Mouse (Mus musculus) T-helper 17 cell (primary cell): ENCODE measurements around the gene Man1a.

Source experiments
- in situ Hi-C, 2 experiments: fragments of 300-600 bp; cut with MboI, MseI; formaldehyde crosslinking; loops; 1 replicate in 1 of 2; 2 replicates in 1 of 2; pipeline ENCODE4 v1.15.1; 2025; ENCODE audit warnings: high pct_unique_total_duplicates in 2 of 2

The Man1a gene

DNA sequence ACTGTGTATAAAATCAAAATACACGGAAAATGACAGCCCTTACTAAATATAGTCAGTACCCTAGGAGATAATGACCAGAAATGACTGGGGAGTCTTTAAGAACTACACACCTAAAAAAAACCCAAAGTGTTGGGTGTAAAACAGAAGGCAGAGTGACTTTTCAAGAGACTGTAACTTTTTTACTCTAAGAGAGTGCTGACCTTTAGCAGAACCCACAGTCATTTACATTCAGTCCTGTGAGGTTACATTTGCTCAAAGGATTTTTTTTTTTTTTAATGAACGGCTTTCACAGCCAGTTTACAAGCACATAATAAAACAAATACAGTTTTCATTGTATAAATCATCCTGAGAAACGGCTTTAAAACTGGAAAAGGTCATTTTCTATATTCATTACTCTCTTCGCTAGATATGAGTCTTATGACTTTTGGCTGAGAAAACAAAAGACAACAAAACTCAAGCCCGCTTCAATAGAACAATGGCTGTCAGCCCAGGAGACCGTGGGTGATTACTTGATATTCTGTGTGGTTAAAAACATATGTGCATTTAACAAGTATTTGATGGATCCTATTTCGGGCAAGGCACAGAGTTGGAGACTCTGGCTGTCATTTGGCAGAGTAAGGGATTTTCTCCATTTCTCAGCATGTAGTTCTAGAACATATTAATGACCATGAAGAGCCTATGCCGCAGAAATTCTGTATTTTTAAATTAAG lies 12.7 kb downstream of the Man1a start:
- in situ Hi-C loops: no loop called here

- in situ Hi-C loops: no loop called here
These were observed 13.6 kb downstream of the Man1a start for GRCm38 (mm10) chr10:54062835-54063234.

DNA sequence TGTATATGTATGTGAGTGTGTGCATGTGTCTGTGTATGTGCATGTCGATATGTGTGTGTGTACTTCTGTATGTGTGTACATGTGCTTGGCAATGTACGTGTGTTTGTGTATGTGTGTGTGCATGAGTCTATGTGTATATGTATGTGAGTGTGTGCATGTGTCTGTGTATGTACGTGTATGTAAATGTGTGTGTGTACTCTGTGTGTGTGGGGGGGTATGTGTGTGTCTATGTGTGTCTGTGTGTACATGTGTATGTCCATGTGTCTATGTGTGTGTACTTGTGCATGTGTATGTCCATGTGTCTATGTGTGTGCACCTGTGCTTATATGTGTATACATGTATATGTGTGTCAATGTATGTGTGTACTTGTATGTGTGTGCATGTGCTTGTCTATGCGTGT lies 15.2 kb downstream of the Man1a start:
- in situ Hi-C loops: no loop called here

- in situ Hi-C loops: no loop called here
These were observed 15.8 kb downstream of the Man1a start for GRCm38 (mm10) chr10:54060587-54060986.

DNA sequence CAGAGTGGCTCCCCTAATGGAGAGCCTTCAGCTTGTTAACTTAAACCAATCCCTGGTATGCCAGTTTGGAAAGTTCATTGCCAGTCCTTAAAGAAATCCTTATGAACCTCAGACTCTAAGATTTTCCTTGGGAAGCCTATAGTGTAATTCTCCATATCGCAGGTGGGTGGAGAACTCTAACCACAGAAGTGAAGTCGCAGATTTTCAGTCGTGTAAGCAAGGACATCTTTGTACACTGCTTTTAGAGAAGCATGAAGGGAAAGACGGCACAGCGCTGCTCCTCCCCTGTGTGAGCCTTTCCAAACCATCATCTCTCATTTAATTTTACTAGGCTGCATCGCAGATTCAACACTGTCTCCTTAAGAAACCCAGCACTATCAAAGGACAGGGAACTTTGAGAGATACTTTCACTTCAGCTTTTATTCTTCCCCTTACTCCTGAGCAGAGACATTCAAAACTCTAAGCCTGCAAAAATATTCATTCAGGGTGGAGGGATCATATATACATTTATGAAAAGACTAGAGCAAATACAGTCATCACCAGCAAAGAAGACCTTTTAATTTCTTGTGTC lies 16.6 kb downstream of the Man1a start:
- in situ Hi-C loops: no loop called here

DNA sequence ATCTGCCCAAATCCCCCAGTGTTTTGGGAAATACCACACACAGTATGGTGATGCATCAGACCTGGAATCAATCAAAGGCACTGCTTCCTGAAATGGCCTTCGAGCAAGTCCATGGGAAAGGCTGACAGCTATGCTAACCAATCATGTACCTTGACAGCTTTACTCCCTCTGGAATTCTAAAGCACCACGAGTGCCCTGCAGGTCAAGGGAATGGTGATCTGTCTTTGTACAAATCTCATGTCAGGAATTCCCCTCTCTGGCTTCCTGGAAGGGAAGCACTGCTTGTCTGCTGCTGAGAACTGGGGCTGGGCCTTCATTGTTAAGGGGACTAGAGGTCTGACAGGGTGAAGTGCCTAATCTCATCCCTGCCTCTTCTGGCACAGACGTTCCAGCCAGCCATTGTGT lies 17.3 kb downstream of the Man1a start:
- in situ Hi-C loops: no loop called here

- in situ Hi-C loops: no loop called here
These were observed 17.8 kb downstream of the Man1a start for GRCm38 (mm10) chr10:54058657-54059056.

DNA sequence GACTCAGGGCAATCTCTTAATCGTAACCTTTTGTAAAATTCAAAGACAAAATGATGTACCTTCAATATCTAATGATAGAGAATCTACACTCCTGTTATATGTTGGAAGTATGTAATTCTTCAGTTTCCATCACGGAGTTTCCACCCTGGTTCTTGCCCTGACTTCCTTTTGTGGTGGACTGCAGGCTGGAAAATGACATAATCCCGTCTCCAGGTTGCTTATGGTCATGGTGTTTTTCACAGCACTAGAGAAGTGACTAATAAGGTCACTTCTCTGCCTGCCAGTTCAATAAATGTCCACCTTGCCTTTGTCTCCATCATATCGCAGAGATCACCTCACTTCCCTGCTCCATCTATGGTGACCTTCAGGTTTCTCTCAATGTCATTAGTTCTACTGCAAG lies 22.2 kb downstream of the Man1a start:
- in situ Hi-C loops: no loop called here

GRCm38 (mm10) chr10:54047885-54048284 lies 28.5 kb downstream of the Man1a start:
- in situ Hi-C loops: loop anchor here in 1 of 2 experiments (10.0 kb wide), 1 partner anchor 207 kb away; no protein-coding TSS in a partner anchor

- in situ Hi-C loops: loop anchor here (5.0 to 10.0 kb wide), 2 partner anchors 46 to 211 kb away; no protein-coding TSS in a partner anchor
These were observed 33.1 kb downstream of the Man1a start for GRCm38 (mm10) chr10:54043358-54043757.

DNA sequence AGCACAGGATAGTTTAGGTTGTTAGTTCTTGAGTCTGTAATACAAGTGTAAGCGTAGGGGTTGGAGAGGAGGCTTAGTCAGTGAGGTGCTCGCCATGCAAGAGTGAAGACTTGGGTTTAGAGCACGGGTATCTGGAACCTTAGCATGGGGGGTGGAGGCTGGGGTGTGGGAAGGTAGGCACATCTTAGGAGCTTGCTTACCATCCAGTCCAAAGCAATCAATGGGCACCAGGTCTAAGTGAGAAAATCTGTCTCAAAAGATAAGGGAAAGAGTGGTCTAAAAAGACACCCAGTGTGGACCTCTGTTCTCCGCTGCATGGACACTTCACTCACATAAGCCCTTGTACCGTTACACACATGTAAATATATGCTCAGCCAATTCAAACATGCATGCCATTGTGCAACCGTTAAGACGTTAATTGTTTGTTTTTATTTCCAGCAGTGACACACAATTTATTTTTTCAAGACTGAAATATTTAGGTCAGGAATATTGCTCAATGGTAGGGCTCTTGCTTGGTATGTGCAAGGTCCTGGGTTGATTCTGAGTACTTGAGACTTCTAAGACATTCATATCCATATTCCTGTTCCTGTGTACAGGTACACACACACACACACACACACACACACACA lies 34.1 kb downstream of the Man1a start:
- in situ Hi-C loops: loop anchor here (5.0 to 10.0 kb wide), 2 partner anchors 45 to 212 kb away; no protein-coding TSS in a partner anchor

GRCm38 (mm10) chr10:54040261-54041165 lies 35.9 kb downstream of the Man1a start:
- in situ Hi-C loops: loop anchor here (5.0 to 10.0 kb wide), 2 partner anchors 43 to 214 kb away; no protein-coding TSS in a partner anchor

- in situ Hi-C loops: loop anchor here (5.0 to 10.0 kb wide), 2 partner anchors 42 to 215 kb away; no protein-coding TSS in a partner anchor
These were observed 36.7 kb downstream of the Man1a start for GRCm38 (mm10) chr10:54039754-54040153.

DNA sequence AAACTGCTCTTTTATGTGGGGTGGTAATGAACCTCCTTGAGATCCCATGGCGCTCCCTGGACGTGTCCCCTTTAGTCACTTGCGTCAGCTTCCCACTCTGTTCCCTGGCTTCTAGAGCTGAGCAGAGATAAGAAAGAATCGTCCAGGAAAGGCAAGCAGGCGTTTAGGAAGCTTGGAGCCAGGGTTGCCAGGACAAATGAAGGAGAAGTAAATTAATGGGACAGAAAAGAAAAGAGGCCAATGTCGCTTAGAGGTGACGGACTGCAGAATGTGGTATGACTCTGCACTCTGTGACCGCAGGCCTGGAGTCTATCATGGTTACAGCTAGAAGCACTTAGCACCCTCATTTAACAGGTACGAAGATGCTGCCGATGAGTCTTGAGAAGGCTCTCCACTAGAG lies 37.7 kb downstream of the Man1a start:
- in situ Hi-C loops: no loop called here

- in situ Hi-C loops: no loop called here
These were observed 38.2 kb downstream of the Man1a start for GRCm38 (mm10) chr10:54038180-54038579.

- in situ Hi-C loops: no loop called here
These were observed 38.9 kb downstream of the Man1a start for GRCm38 (mm10) chr10:54037348-54038010.

DNA sequence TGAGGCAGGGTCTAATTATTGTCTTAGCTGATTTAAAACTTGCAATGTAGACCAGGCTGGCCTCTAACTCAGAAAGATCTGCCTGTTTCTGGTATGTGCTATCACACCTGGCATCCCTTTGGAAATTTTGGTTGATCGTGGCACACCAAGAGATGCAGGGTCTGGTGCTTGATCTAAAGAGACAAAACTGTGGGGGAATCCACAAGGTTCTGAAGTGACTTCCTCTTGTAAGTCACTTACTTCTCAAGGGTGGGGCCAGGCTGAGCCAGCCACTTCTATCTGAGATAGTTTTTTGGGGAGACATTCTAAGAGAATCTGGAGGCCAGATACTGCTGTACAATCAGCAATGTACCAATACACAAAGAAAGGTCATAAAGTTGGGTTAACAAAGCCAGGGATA lies 40.8 kb downstream of the Man1a start:
- in situ Hi-C loops: no loop called here

DNA sequence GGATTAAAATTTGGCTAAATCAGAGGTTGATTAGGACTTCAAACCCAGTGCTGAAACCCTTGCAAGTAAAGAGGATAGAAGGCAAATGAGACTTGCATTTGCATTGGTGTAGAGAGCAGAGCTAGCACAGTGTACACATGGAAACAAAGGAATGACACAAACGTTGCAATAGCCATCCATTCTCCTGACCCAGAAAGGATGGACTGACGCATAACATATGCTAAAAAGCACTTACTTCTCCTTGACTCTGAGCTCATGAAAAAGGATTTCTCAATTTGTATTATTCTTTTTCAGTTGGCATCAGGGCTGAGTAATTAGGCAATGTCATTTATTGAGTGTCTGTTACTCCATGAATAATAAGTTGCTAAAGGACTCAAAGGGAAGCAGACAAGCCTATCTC lies 41.6 kb downstream of the Man1a start:
- in situ Hi-C loops: no loop called here

GRCm38 (mm10) chr10:54032316-54033092 lies 43.9 kb downstream of the Man1a start:
- in situ Hi-C loops: no loop called here

- in situ Hi-C loops: no loop called here
These were observed 47.5 kb downstream of the Man1a start for GRCm38 (mm10) chr10:54028866-54029265.
